Mouse (Mus musculus) layer of hippocampus, adult 9-11 months (tissue): ENCODE results near the gene Tsnax.
A peak's percentile ranks its signal among the peaks of the same experiment; 100 is the strongest.

Source experiments
- DNase-seq: peaks from one replicate; pipeline ENCODE4 v3.0.0; 2022

Tsnax gene

GRCm38 (mm10) chr8:125043935-125044334 is 31.1 kb downstream of the Tsnax start:
- no peak for DNase-seq

GRCm38 (mm10) chr8:125045760-125046159 is 33.0 kb downstream of the Tsnax start:
- no peak for DNase-seq

GRCm38 (mm10) chr8:125049051-125049750 is 36.4 kb downstream of the Tsnax start:
- DNase-seq, result no peak

GRCm38 (mm10) chr8:125049826-125050225 is 37.0 kb downstream of the Tsnax start:
- no peak for DNase-seq

- peak; percentile 60 for DNase-seq
Observed at GRCm38 (mm10) chr8:125052026-125052425, 39.2 kb downstream of the Tsnax start.

- peak; percentile 52 for DNase-seq
Observed at GRCm38 (mm10) chr8:125053505-125054435, 41.0 kb downstream of the Tsnax start, which contains the start of gene Disc1. Disc1 (plus strand) TSS chr8:125054195.

GRCm38 (mm10) chr8:125054436-125054810 is 41.6 kb downstream of the Tsnax start:
- peak; percentile 57 for DNase-seq

GRCm38 (mm10) chr8:125060904-125061303 is 48.1 kb downstream of the Tsnax start:
- DNase-seq, result no peak

GRCm38 (mm10) chr8:125065596-125065995 is 52.8 kb downstream of the Tsnax start:
- DNase-seq, result no peak

- DNase-seq, result peak; percentile 92
Observed at GRCm38 (mm10) chr8:125066913-125067595, 54.3 kb downstream of the Tsnax start.

GRCm38 (mm10) chr8:125067596-125067960 is 54.8 kb downstream of the Tsnax start:
- peak; percentile 70 for DNase-seq

- no peak for DNase-seq
Observed at GRCm38 (mm10) chr8:125068146-125068905, 55.5 kb downstream of the Tsnax start.

GRCm38 (mm10) chr8:125069304-125069703 is 56.5 kb downstream of the Tsnax start:
- no peak for DNase-seq

- no peak for DNase-seq
Observed at GRCm38 (mm10) chr8:125069733-125070132, 56.9 kb downstream of the Tsnax start.

- DNase-seq, result no peak
Observed at GRCm38 (mm10) chr8:125074141-125074540, 61.3 kb downstream of the Tsnax start.

GRCm38 (mm10) chr8:125074581-125074980 is 61.8 kb downstream of the Tsnax start:
- DNase-seq, result no peak

- no peak for DNase-seq
Observed at GRCm38 (mm10) chr8:125075389-125075788, 62.6 kb downstream of the Tsnax start.

- no peak for DNase-seq
Observed at GRCm38 (mm10) chr8:125077326-125077725, 64.5 kb downstream of the Tsnax start.

GRCm38 (mm10) chr8:125078771-125079384 is 66.1 kb downstream of the Tsnax start:
- DNase-seq, result peak; percentile 94

- DNase-seq, result peak; percentile 69
Observed at GRCm38 (mm10) chr8:125080388-125081344, 67.9 kb downstream of the Tsnax start.

- DNase-seq, result no peak
Observed at GRCm38 (mm10) chr8:125083746-125084145, 70.9 kb downstream of the Tsnax start.
